ENCODE assay signal across 8 mouse cellular contexts in genomic region chr9:75684292-75684691, GRCm38 (mm10). TPM values are rescaled to one million over a fixed set of nuclear protein-coding genes. Genes with fewer than 3 reads are reported as not detected.
DNase-seq lines count a peak whose midpoint lies in the region; ATAC-seq and TF ChIP-seq lines count a peak whose summit lies in the region.
"Had no signal": no experiment of that assay in that cellular context is flagged by ENCODE, and none has a peak within 500 bp of the region (broad histone marks: within the 10 kb centered on the region; RNA-seq: fewer than 3 reads in every experiment).

No protein-coding gene starts in this region.

- H3K27me3 ChIP-seq in liver, embryonic 12.5 days (replicated peaks): peaks cover 8% of the 10 kb centered on the region
- peaks cover 8% of the 10 kb centered on the region; the same call in 1 of the 2 replicates for H3K27me3 ChIP-seq in liver, postnatal 0 days (ENCODE audit: insufficient read depth, low read length)
- H3K27me3 ChIP-seq in forebrain, embryonic 12.5 days: no peaks in the 10 kb centered on the region
- H3K27me3 ChIP-seq in intestine, embryonic 16.5 days (replicated peaks; ENCODE audit: control insufficient read depth, insufficient read depth, low read length): no peaks in the 10 kb centered on the region

- no peaks in the 10 kb centered on the region; the same call in 1 of the 2 replicates for H3K4me1 ChIP-seq in liver, embryonic 12.5 days
- H3K4me1 ChIP-seq in liver, postnatal 0 days (ENCODE audit: insufficient read depth): no peaks in the 10 kb centered on the region
- 0 out of 2 replicates have a peak, but pooled peaks cover 8% of the 10 kb centered on the region for H3K4me1 ChIP-seq in forebrain, embryonic 12.5 days
- H3K4me1 ChIP-seq in intestine, embryonic 16.5 days (ENCODE audit: control insufficient read depth, insufficient read depth, low read length): 0 out of 2 replicates have a peak, but pooled peaks cover 2% of the 10 kb centered on the region
- no peaks in the 10 kb centered on the region for H3K4me1 ChIP-seq in olfactory bulb, adult 2 months (ENCODE audit: control insufficient read depth, insufficient read depth, low read length)

- WGBS in liver, embryonic 12.5 days (ENCODE audit: insufficient replicate concordance): 49% methylated on average over 4 of the region's 4 CpGs
- WGBS in liver, postnatal 0 days (ENCODE audit: insufficient replicate concordance): 66% methylated on average over 4 of the region's 4 CpGs
- WGBS in forebrain, embryonic 12.5 days: 61% methylated on average over 4 of the region's 4 CpGs
- 68% methylated on average over 4 of the region's 4 CpGs for WGBS in intestine, embryonic 16.5 days
- 15% methylated on average over 4 of the region's 4 CpGs for WGBS in olfactory bulb, adult 2 months

- no peak for TF ChIP-seq POLR2A in olfactory bulb, adult 2 months (IDR thresholded peaks at IDR 0.05; ENCODE audit: insufficient read depth, low read depth, low read length)

- no peaks in the 10 kb centered on the region for H3K36me3 ChIP-seq in liver, embryonic 12.5 days
- H3K36me3 ChIP-seq in liver, postnatal 0 days (replicated peaks; ENCODE audit: insufficient read depth, low read length): no peaks in the 10 kb centered on the region
- 0 out of 2 replicates have a peak, but pooled peaks cover 8% of the 10 kb centered on the region for H3K36me3 ChIP-seq in forebrain, embryonic 12.5 days (replicated peaks)
- no peaks in the 10 kb centered on the region for H3K36me3 ChIP-seq in intestine, embryonic 16.5 days (ENCODE audit: control insufficient read depth, insufficient read depth, low read length)

- no peak overlapping the region for H3K4me3 ChIP-seq in liver, embryonic 12.5 days
- H3K4me3 ChIP-seq in liver, postnatal 0 days (ENCODE audit: low read depth, low read length): no peak overlapping the region
- peak overlapping the region; percentile 58 for H3K4me3 ChIP-seq in forebrain, embryonic 12.5 days (replicated peaks)
- peak overlapping the region; percentile 35 for H3K4me3 ChIP-seq in intestine, embryonic 16.5 days (ENCODE audit: low read length)
- peak overlapping the region; percentile 78 for H3K4me3 ChIP-seq in olfactory bulb, adult 2 months (ENCODE audit: insufficient read depth, low read depth, low read length)

- peak overlapping the region; percentile 31; the same call in 1 of the 2 replicates for H3K4me2 ChIP-seq in liver, embryonic 12.5 days
- H3K4me2 ChIP-seq in liver, postnatal 0 days (ENCODE audit: low read depth, low read length): no peak overlapping the region
- peak overlapping the region; percentile 60 for H3K4me2 ChIP-seq in forebrain, embryonic 12.5 days
- peak overlapping the region; percentile 54 for H3K4me2 ChIP-seq in intestine, embryonic 16.5 days (ENCODE audit: low read depth, low read length)

- TF ChIP-seq CTCF in liver, postnatal 0 days (IDR thresholded peaks at IDR 0.05; ENCODE audit: low read depth): no peak
- TF ChIP-seq CTCF in olfactory bulb, adult 2 months (IDR thresholded peaks at IDR 0.05; ENCODE audit: insufficient read depth, low read depth, low read length): no peak

- H3K27ac ChIP-seq in liver, embryonic 12.5 days: no peak overlapping the region
- H3K27ac ChIP-seq in liver, postnatal 0 days (ENCODE audit: low read depth): no peak overlapping the region
- peak overlapping the region; percentile 75; the same call in 1 of the 2 replicates for H3K27ac ChIP-seq in forebrain, embryonic 12.5 days
- no peak overlapping the region for H3K27ac ChIP-seq in intestine, embryonic 16.5 days (ENCODE audit: low read length)
- peak overlapping the region; percentile 92 for H3K27ac ChIP-seq in olfactory bulb, adult 2 months (ENCODE audit: insufficient read depth, low read depth, low read length)

- no peak for DNase-seq in liver, postnatal 0 days
- DNase-seq in right cerebral cortex, adult 18-20 months: no peak

- peaks cover 4% of the 10 kb centered on the region; the same call in 1 of the 2 replicates for H3K9me3 ChIP-seq in liver, embryonic 12.5 days (replicated peaks)
- no peaks in the 10 kb centered on the region; the same call in 1 of the 2 replicates for H3K9me3 ChIP-seq in liver, postnatal 0 days (ENCODE audit: low read length)
- H3K9me3 ChIP-seq in forebrain, embryonic 12.5 days: 0 out of 2 replicates have a peak, but pooled peaks cover 2% of the 10 kb centered on the region
- H3K9me3 ChIP-seq in intestine, embryonic 16.5 days (ENCODE audit: control insufficient read depth, low read length): 0 out of 2 replicates have a peak, but pooled peaks cover 1% of the 10 kb centered on the region

- ATAC-seq in liver, embryonic 12.5 days: no peak
- no peak for ATAC-seq in liver, postnatal 0 days
- ATAC-seq in forebrain, embryonic 12.5 days (ENCODE audit: low FRiP score): peak; percentile 3
- no peak for ATAC-seq in intestine, embryonic 16.5 days
- ATAC-seq in monocyte, adult 5-6 weeks (replicated peaks; ENCODE audit: insufficient number of reproducible peaks, low FRiP score, low TSS enrichment, poor library complexity, severe bottlenecking): no peak

- H3K9ac ChIP-seq in liver, embryonic 12.5 days: no peak overlapping the region
- no peak overlapping the region for H3K9ac ChIP-seq in liver, postnatal 0 days (replicated peaks)
- peak overlapping the region; percentile 68; the same call in 1 of the 2 replicates for H3K9ac ChIP-seq in forebrain, embryonic 12.5 days
- no peak overlapping the region for H3K9ac ChIP-seq in intestine, embryonic 16.5 days (ENCODE audit: low read depth, low read length)

- no peak for TF ChIP-seq EP300 in liver, postnatal 0 days (IDR thresholded peaks at IDR 0.05; ENCODE audit: low read depth)

RNA-seq across cellular contexts. Expression of gene Scg3, which starts 0.4 kb away (rescaled TPM):
- 0.30 TPM in 1 of 2 replicates, not detected in the other for polyA plus RNA-seq in liver, embryonic 12.5 days (2016; fragmentation: Nextera tagmentation; extraction: Ambion mirVana)
- polyA plus RNA-seq in liver, postnatal 0 days (2015; fragmentation: Nextera tagmentation; extraction: Ambion mirVana): not detected in 2 replicates
- polyA plus RNA-seq in forebrain, embryonic 12.5 days (2016; fragmentation: Nextera tagmentation; extraction: Ambion mirVana): 65.0 and 81.2 TPM in 2 replicates
- polyA plus RNA-seq in intestine, embryonic 16.5 days (2015; fragmentation: Nextera tagmentation; extraction: Ambion mirVana): 8.2 and 8.5 TPM in 2 replicates
- polyA plus RNA-seq in olfactory bulb, adult 2 months (2012; ENCODE audit: insufficient read depth, insufficient read length, low replicate concordance, missing spikeins): 388 TPM in 1 of 2 replicates, not detected in the other
- not detected in 3 replicates for total RNA-seq in monocyte, adult 5-6 weeks (2017)
- polyA plus RNA-seq: spleen, adult 2 months had no signal

RNA-seq across cellular contexts. Expression of gene Lysmd2, which starts 58.8 kb away (rescaled TPM):
- polyA plus RNA-seq in liver, embryonic 12.5 days (2016; fragmentation: Nextera tagmentation; extraction: Ambion mirVana): 6.0 and 6.4 TPM in 2 replicates
- 3.9 TPM in 2 replicates for polyA plus RNA-seq in liver, postnatal 0 days (2015; fragmentation: Nextera tagmentation; extraction: Ambion mirVana)
- polyA plus RNA-seq in forebrain, embryonic 12.5 days (2016; fragmentation: Nextera tagmentation; extraction: Ambion mirVana): 13.8 and 15.5 TPM in 2 replicates
- 15.9 and 18.7 TPM in 2 replicates for polyA plus RNA-seq in intestine, embryonic 16.5 days (2015; fragmentation: Nextera tagmentation; extraction: Ambion mirVana)
- not detected in 2 replicates for polyA plus RNA-seq in olfactory bulb, adult 2 months (2012; ENCODE audit: insufficient read depth, insufficient read length, low replicate concordance, missing spikeins)
- total RNA-seq in monocyte, adult 5-6 weeks (2017): 1.9 to 4.1 TPM (median 3.0 TPM) in 3 replicates

Comparison
In these comparisons a context has a peak if more than half of its experiments do, and no peak if none do; other contexts are left out.
1. H3K27ac ChIP-seq: peak in forebrain, embryonic 12.5 days (single experiment) and olfactory bulb, adult 2 months (single experiment); none in liver, embryonic 12.5 days (single experiment), liver, postnatal 0 days (single experiment) and intestine, embryonic 16.5 days (single experiment).
2. H3K4me3 ChIP-seq: peak in forebrain, embryonic 12.5 days (single experiment), intestine, embryonic 16.5 days (single experiment) and olfactory bulb, adult 2 months (single experiment); none in liver, embryonic 12.5 days (single experiment) and liver, postnatal 0 days (single experiment).